Mouse (Mus musculus) ES-E14 (cell line): ENCODE data around the gene Txndc15. TPM values are rescaled to one million over a fixed set of nuclear protein-coding genes. Genes with fewer than 3 reads are reported as not detected.

Experiments
- DNase-seq: peaks from one replicate; pipeline ENCODE4 v3.0.0-alpha.2; 2013; ENCODE audit warnings: low read depth, low spot score
- H3K27ac ChIP-seq: 2 replicates; pipeline ENCODE4 v1.5.1; 2012; ENCODE audit warnings: low read depth, mild to moderate bottlenecking, low read length, moderate library complexity, mixed read lengths; ENCODE audit not compliant: poor library complexity, insufficient read depth, severe bottlenecking
- H3K36me3 ChIP-seq: 2 replicates; pipeline ENCODE4 v1.6.1; 2012; ENCODE audit warnings: mild to moderate bottlenecking, low read length, moderate library complexity, mixed read lengths; ENCODE audit not compliant: control insufficient read depth, poor library complexity, insufficient read depth, severe bottlenecking
- H3K4me1 ChIP-seq, 2 experiments: fragments of 150-350 bp in 1 of 2; sonication (generic) in 1 of 2; 2 replicates each; pipeline ENCODE4 v1.6.1; 2012; ENCODE audit warnings: low read length in 2 of 2, mild to moderate bottlenecking in 1 of 2, mixed read lengths in 1 of 2; ENCODE audit not compliant: control insufficient read depth in 2 of 2, insufficient read depth in 2 of 2, poor library complexity in 1 of 2
- H3K4me3 ChIP-seq, 2 experiments: fragments of 150-350 bp in 1 of 2; sonication (generic) in 1 of 2; 2 replicates each; pipeline ENCODE4 v1.5.1; 2012; ENCODE audit warnings: low read length in 2 of 2, low read depth in 1 of 2, mild to moderate bottlenecking in 1 of 2, mixed read lengths in 1 of 2; ENCODE audit not compliant: insufficient read depth in 1 of 2, poor library complexity in 1 of 2, severe bottlenecking in 1 of 2
- H3K9ac ChIP-seq: 2 replicates; pipeline ENCODE4 v1.6.1; 2012; ENCODE audit warnings: low read depth, mild to moderate bottlenecking, low read length, mixed read lengths; ENCODE audit not compliant: poor library complexity, insufficient read depth, severe bottlenecking
- H3K9me3 ChIP-seq: fragments of 150-350 bp; sonication (generic); 2 replicates; pipeline ENCODE4 v1.6.1; 2012; ENCODE audit warnings: low read depth, mild to moderate bottlenecking, low read length; ENCODE audit not compliant: control insufficient read depth, insufficient read depth
- CHD2 ChIP-seq: IDR thresholded peaks from 2 replicates; pipeline ENCODE4 v1.6.1; 2014; ENCODE audit warnings: mild to moderate bottlenecking, low read depth, low read length, inconsistent platforms
- HCFC1 ChIP-seq: IDR thresholded peaks from 2 replicates; pipeline ENCODE4 v1.6.1; 2012; ENCODE audit warnings: low read length, inconsistent platforms, borderline replicate concordance; ENCODE audit not compliant: insufficient read depth
- MAFK ChIP-seq: IDR thresholded peaks from 2 replicates; pipeline ENCODE4 v1.6.1; 2014; ENCODE audit warnings: mild to moderate bottlenecking, low read depth, low read length, inconsistent platforms; ENCODE audit not compliant: insufficient read depth
- ZC3H11A ChIP-seq: IDR thresholded peaks from 2 replicates; pipeline ENCODE4 v1.6.1; 2012; ENCODE audit warnings: low read depth, mild to moderate bottlenecking, inconsistent platforms, low read length, borderline replicate concordance
- ZNF384 ChIP-seq: IDR thresholded peaks from 2 replicates; pipeline ENCODE4 v1.6.1; 2012; ENCODE audit warnings: low read depth, low read length, inconsistent platforms
- in situ Hi-C, 2 experiments: fragments of 600-800 bp; cut with MboI; formaldehyde crosslinking; loops; one replicate each; pipeline ENCODE4 v1.15.1; 2025; ENCODE audit warnings: low sequenced_read_pairs in 2 of 2, inconsistent platforms in 1 of 2; ENCODE audit not compliant: unreplicated experiment in 2 of 2
- total RNA-seq: library from RNA; depleted of rRNA; stranded (reverse); fragments of 300-350 nt; gene quantifications from 2 replicates; pipeline ENCODE4 v1.2.3, GENCODE M21; 2012

The Txndc15 gene
- total RNA-seq, 1 experiment = 56.9 TPM

DNA sequence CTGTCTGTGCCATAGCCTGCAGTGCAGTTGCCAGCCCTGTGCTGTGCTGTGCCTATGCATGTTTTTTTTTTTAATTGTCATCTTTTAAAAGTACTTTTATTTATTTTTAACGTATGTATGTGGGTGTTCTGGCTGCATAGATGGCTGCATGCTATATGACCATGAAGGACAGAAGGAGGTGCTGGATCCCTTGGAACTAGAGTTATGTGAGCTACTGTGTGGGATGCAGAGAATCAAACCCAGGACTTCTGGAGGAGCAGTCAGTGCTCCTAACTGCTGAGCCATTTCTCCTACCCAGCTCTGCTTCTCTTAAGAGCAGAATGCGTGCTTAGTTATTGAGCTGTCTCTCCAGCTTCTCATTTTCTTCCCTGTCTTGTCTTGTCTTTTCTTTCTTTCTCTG, 7.5 kb downstream of the Txndc15 start:
- DNase-seq = no peak
- Histone ChIP-seq H3K36me3 (no peaks in the 10 kb centered on the region), H3K27ac (no peak overlapping the region), H3K9ac (no peak overlapping the region), H3K4me3 (no peak overlapping the region), H3K9me3 (no peaks in the 10 kb centered on the region), H3K4me1 (peaks cover 0 to 2% of the 10 kb centered on the region in 2 experiments; a peak in 1 of 4 replicates)
- in situ Hi-C loops = no loop called here
- TF ChIP-seq MAFK = no peak
- no peak for TF ChIP-seq ZNF384
- no peak for TF ChIP-seq ZC3H11A
- no peak for TF ChIP-seq CHD2

DNA sequence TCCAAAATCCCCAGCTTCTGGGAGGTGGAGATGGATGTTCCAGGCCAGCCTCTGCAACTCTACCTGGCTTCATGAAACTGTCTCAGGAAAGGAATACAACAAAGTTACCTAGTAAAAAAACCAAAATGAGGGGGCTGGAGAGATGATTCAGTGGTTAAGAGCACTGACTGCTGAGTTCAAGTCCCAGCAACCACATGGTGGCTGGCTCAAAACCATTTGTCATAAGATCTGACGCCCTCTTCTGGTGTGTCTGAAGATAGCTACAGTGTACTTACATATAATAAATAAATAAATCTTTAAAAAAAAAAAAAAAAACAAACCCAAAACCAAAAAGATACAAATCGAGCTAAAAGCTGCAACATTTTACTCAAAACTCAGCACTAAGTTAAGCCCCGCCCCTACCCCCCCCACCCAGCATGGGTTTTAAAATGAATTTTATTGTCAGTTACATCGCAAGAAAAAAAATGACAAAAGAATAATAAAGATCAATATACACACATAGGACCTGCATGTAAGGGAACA, 12.2 kb downstream of the Txndc15 start:
- Histone ChIP-seq H3K36me3 (no peaks in the 10 kb centered on the region), H3K9ac (peak overlapping the region; percentile 86), H3K9me3 (no peaks in the 10 kb centered on the region), H3K27ac (peak overlapping the region; percentile 16; the same call in 1 of the 2 replicates), H3K4me1 (peaks cover 0 to 2% of the 10 kb centered on the region in 2 experiments; a peak in 1 of 4 replicates), H3K4me3 (peak overlapping the region; percentile 78 to 96)
- DNase-seq = no peak
- TF ChIP-seq CHD2 = no peak
- TF ChIP-seq ZC3H11A = no peak
- TF ChIP-seq MAFK = no peak
- TF ChIP-seq ZNF384 = peak; percentile 81; the same call in 1 of the 2 replicates
- in situ Hi-C loops = no loop called here

DNA sequence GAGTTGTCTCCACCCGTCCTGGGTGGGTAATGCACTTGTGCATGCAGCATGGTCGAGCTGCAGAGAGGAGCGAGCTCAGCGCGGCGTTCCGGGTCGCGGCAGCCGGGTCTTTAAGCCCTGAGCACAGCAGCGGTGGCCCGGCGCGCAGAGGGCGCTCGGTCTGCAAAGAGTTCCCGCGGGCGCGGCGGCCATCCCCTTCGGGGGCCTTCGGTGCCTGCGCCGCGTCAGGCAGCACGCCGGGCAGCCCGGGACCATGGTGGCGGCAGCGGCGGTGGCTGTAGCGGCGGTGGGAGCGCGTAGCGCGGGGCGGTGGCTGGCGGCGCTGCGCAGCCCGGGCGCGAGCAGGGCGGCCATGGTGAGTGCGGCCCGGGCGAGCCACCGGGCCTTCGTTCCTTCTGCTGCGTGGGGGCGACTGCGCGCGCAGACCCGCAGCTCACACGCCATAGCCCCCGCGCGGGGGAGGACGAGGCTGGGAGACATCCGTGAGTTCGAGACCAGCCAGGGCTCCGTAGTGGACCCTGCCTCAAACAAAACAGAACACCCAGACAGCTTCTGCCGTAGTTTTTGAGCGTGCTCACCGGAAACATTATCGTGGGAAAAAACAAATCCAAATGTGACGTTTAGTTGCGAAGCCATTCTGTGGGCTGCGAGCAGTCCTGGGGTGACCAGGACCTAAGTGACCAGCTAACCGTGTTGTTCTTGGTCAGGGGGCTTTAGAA, 12.8 kb downstream of the Txndc15 start, which contains the start of gene Pcbd2:
Gene Pcbd2 (plus strand): TSS at position 249 of the 719 bp plus-strand sequence.
- H3K27ac ChIP-seq = peak within 1 kb of the TSS; percentile 16
- H3K4me1 ChIP-seq = peaks cover 0 to 2% of the 10 kb centered on the region in 2 experiments; a peak in 1 of 4 replicates
- in situ Hi-C loops = no loop called here
- TF ChIP-seq CHD2 (no peak), ZNF384 (no peak), MAFK (no peak), HCFC1 (no peak), ZC3H11A (no peak)
- peak within 1 kb of the TSS; percentile 86 for H3K9ac ChIP-seq
- DNase-seq = no peak
- H3K36me3 ChIP-seq = no peaks in the 10 kb centered on the region
- H3K9me3 ChIP-seq = no peaks in the 10 kb centered on the region
- H3K4me3 ChIP-seq = peak within 1 kb of the TSS; percentile 78 to 96

DNA sequence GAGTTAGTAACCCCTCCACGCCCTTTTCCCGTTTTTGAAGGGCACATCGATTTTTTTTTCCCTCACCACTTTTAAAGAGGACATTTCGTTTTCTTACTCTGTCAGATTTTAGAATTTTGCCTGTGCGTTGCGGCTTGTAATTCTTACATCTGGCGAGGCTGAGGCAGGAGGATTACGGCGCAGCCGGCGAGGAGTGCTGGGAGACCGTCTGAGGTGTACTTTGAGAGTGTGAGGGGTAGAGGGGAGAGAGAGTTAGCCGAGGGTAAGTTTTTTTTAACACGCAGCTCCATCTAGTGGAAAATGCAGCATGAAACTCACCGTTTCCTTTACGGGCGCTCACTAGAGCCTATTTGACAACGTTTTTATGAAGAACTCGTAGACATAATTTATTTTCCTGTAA, 13.4 kb downstream of the Txndc15 start:
- peaks cover 0 to 2% of the 10 kb centered on the region in 2 experiments; a peak in 1 of 4 replicates for H3K4me1 ChIP-seq
- H3K36me3 ChIP-seq = no peaks in the 10 kb centered on the region
- TF ChIP-seq HCFC1 (0 out of 2 replicates have a peak, but pooled peaks have one; percentile 63), MAFK (no peak), ZNF384 (peak; percentile 91), ZC3H11A (0 out of 2 replicates have a peak, but pooled peaks have one; percentile 24), CHD2 (no peak)
- in situ Hi-C loops = no loop called here
- no peaks in the 10 kb centered on the region for H3K9me3 ChIP-seq
- no peak overlapping the region; the same call in 1 of the 2 replicates for H3K27ac ChIP-seq
- DNase-seq = no peak
- peak overlapping the region; percentile 78 to 96 for H3K4me3 ChIP-seq
- H3K9ac ChIP-seq = peak overlapping the region; percentile 86
